Mouse (Mus musculus): Measurements from ENCODE around the gene Rccd1.

The Rccd1 gene

DNA sequence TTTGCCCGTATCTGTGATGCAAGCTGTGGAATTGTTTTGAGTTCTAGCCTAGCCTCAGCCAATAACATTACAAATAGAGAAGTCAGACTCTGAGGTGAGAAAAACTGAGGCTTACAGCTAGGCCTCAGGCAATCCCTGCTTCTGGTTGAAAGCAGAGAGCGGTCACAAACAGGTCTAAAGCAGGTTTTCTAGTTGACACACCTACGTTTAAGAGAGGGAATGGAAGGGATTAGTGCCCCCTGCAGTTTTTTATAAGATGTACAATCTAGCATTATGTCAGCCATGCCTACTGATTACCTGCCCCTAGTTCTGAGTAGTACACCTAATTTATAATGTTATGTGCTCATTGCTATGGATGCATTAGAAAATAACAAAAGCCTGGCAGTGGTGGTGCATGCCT lies 16.5 kb downstream of the Rccd1 start:
- intact Hi-C loops (cut with DNase I): no loop called here

DNA sequence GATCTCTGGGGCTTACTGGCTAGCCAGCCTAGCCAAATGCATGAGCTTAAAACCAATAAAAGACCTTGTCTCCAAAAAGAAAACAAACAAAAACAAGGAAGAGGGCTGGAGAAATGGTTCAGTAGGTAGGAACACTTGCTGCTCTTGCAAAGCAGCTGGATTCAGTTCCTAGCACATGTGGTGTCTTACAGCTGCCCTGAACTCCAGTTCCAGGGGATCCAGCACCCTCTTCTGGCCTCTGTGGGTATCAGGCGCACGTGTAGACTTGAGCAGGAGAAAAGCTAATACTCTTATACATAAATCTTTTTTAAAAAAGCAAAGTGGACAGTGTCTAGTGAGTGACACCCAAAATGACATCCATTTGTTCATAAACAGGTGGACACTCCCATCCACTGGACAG lies 22.7 kb downstream of the Rccd1 start:
- intact Hi-C loops (cut with DNase I): no loop called here

DNA sequence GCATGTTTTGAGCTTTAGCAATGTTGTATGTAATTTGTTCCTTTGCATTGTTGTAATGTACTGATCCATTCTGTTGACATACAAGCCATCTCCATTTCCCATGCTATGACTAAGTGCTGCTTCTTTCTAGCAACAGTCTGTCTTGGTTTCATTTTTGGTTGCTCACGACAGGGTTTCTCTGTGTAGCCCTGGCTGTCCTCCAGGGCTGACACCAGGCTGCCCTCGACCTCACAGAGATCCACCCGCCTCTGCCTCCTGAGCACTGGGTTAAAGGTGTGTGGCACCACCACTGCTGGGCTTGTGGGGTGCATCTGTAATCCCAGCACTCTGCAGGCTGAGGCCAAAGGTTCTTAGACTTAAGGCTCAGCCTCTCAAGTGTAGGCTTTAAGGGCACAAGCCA lies 24.7 kb downstream of the Rccd1 start:
- intact Hi-C loops (cut with DNase I): no loop called here

DNA sequence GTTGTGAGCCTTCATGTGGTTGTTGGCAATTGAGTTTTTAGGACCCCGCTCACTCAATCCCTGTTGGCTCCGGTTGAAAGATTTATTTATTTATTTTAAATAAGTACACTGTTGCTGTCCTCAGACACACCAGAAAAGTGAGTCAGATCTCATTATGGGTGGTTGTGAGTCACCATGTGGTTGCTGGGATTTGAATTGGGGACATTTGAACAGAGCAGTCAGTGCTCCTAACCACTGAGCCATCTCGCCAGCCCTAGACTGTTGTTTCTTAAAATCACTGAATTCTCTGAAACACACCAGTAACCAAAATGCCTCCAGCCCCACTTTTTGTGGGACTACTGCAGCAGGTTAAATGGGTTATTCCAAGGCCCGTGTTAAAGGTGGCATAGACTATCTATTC lies 25.5 kb downstream of the Rccd1 start:
- intact Hi-C loops (cut with DNase I): no loop called here

DNA sequence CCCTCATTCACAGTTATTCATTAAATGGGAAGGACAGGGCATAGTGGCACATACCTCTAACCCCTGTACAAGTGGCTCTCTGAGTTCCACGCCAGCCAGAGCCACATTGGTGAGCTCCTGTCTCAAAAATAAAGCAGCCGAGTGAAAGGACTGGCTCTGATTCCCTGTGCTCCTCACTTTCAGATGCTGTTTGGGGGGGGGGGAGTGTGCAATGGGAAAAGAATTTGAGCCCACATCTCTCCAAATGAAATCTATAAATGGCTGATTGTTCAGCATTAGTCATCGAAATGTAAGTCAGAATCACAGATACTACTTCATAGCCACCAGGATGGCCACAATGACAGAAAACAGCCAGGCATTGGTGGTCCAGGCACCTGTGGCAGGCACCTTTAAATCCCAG lies 27.2 kb downstream of the Rccd1 start:
- intact Hi-C loops (cut with DNase I): no loop called here

DNA sequence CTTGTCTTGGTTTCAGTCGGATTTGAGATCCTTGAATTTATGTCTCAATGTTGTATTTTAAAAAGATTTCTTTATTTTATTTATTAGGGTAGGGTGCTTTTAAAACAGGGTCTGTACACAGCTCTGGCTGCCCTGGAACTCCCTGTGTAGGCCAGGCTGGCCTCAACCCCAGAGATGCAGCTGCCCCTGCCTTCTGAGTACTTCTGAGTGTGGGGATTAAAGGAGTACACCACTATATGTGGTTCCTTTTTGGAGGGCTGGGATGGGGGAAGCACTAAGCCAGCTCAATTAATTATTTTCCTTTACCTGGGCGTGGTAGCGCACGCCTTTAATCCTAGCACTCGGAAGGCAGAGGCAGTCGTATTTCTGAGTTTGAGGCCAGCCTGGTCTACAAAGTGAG lies 27.8 kb downstream of the Rccd1 start:
- intact Hi-C loops (cut with DNase I): no loop called here

DNA sequence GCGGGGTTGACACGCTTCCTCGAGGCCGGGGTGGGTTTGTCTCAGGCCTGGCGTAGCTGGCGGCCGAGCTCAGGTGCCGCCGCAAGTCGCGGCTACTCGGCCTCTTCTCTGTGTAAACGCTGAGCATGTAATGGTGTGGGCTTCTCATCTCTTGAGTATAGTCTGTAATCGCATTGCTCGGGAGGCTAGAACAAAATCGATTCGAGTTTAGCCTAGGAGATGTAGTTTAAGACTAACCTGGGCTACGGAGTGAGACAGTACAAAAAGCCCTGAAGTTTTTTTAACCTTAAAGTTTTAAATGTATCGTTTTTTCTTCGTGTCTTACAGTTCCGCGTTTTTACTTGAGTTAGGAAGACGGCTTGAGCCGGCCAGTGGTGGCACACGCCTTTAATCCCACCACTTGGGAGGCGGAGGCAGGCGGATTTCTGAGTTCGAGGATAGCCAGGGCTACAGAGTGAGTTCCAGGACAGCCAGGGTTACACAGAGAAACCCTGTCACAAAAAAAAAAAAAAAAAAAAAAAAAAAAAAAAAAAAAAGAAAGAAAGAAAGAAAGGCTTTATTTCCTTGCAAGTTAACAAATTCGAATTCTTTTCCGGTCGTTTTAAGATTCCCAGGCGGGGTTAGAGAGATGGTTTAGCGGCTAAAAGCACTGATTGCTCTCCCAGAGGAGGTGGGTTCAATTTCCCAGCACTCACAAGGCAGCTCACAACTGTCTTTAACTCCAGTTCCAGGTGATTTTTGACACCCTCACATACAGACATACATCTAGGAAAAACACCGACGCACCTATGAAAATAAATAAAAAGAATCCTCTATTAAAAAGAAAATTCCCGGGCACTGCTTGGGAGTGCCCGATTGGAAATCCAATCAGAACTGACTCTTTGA lies 29.2 kb downstream of the Rccd1 start:
- intact Hi-C loops (cut with DNase I): no loop called here

DNA sequence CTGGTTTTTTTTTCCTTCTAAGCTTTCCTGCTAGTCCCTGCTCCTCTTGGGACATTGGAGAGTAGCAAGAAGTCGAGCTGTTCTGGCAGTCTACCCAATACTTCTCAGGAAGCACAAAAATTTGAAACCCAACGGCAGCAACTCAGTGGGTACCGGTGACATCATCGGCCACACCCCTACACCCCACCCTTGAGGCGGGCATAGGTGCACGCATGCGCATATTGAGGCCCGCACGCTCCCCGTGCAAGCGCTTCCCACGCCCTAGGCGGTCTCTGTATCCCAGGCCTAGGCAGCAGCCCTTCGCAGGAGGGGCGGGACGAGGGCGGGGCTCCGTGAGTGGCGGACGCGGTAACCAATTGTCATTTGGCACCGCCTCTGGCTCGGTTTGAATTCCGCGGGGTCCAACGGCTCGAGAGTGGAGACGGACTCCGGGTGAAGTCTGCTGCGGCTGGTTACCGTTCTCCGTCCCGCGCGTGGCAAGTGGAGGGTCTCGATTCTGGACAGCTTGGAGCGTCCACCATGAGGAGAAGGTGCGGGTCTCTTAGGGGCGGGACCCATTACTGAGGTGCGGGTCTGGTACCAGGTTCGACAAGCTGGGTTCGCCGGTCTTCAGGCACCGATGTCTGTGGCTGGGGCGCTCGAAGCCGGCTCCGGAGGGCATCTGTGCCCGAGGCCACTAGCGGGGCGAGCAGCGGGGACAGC lies 30.0 kb downstream of the Rccd1 start, which contains the start of gene Prc1:
TSS of gene Prc1 (plus strand) at position 389 of the 702 bp plus-strand sequence.
- intact Hi-C loops (cut with DNase I): no loop called here

DNA sequence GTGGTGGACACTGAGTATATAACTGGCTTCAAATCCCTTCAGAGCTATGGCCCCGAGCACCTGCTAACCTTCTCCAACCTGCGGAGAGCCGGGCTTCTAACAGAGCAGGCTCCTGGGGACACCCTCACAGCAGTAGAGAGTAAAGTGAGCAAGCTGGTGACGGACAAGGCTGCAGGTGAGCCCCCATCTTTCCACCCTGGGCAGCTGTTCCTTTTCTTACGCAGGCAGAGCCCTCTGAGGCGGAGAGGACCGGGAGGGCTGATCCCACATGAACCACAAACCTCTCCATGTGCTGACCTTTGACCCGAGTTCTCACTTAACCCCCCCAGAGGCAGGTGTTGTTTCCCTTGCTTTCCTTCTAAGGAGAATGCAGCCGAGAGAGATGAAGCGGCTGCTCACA lies 36.5 kb downstream of the Rccd1 start:
- intact Hi-C loops (cut with DNase I): no loop called here

DNA sequence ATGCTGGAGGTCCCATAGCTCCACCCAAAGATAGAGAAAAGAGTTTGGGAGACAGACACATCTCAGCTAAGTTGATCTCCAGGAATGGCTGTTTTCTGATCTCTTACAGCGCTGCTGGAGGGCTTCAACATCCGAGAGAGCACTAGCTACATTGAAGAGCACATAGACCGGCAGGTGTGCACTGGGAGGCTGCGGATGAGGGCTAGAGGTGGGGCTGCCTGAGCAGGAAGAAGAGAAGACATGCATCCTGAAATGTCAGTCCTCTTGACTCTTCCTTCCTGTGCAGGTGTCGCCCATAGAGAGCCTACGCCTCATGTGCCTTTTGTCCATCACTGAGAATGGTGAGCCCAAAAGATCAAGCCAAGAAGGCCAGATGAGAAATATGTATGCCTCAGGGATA lies 38.5 kb downstream of the Rccd1 start:
- intact Hi-C loops (cut with DNase I): no loop called here

DNA sequence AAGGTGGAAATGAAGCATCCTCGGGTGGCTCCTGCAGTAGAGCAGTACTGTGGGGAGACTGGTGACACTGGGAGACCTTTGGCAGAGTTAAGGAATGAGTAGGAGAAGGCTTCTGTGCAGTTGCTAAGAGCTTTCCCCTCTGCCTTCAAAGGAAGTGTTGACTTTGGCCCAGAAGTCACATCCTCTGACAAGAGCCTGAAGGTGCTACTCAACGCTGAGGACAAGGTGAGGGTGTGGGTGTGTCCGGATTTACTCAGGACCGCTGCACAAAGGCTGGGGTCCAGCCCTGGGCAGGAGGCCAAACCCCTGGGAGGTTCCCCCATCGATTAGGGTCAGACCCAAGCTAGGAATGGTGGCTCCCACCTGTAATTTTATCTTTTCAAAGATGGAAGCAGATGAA lies 39.9 kb downstream of the Rccd1 start:
- intact Hi-C loops (cut with DNase I): no loop called here

DNA sequence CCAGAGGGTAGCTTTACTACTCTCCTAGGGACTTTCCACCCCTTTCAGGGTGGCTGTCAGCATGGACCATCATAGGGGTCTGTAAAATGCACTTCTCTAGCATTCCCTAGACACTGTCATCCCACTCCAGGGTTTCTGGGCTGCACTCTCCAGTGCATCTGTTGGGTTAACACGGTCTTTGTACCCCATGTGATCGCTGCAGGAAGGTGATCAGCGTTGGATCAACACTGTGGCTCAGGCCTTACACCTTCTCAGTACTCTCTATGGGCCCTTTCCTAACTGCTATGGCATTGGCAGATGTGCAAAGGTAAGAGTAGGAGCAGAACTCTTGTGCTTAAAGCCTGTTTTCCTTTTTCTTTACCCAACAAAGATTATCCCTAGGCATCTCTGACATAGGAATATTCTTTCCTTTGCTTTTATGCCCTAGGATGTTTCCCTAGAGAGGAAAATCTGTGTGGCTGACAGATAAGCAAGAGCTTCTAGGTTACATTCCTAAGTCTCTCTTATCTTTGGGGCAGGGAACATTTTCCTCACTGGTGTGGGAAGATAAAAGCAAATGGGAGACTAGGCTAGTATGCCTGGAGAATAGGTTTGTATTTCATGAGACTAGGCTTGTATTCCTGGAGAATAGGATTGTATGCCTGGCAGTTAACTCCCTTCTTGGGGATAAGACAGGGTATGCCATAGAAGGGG lies 40.9 kb downstream of the Rccd1 start:
- intact Hi-C loops (cut with DNase I): no loop called here

DNA sequence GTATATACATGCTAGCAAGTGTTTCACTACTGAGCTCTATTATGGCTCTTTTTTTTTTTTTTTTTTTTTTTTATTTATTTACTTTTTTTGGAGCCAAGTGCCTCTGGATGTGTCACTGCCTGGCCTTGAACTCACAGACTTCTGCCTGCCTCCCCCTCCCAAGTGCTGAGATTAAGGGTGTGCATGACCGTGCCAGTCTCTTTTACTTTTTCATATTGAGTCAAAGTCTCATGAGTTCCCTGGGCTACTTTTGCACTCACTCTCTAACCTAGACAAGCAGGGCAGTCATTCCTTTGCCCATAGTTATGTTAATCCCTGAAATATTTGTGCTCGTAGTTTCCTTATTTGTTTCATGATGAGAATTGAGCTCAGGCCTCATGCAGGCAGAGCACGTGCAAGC lies 42.6 kb downstream of the Rccd1 start:
- intact Hi-C loops (cut with DNase I): no loop called here

DNA sequence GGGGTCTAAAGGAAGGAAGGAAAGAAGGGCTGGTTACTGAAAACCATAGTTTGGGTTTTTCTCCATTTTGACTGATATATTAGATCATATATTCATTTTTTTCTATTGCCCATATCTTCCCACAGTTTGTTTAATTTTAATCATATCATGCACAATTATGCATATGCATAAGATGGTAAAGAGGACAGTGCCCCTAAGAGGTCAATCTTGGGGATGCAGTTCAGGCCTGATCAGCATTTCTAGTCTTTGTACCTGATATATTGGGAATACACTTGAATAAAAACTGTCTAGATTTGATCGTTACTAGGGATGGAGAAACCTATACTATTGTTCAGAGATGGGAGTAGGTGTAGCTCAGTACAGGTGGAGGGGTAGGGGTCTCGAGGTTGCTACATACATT lies 43.3 kb downstream of the Rccd1 start:
- intact Hi-C loops (cut with DNase I): no loop called here

DNA sequence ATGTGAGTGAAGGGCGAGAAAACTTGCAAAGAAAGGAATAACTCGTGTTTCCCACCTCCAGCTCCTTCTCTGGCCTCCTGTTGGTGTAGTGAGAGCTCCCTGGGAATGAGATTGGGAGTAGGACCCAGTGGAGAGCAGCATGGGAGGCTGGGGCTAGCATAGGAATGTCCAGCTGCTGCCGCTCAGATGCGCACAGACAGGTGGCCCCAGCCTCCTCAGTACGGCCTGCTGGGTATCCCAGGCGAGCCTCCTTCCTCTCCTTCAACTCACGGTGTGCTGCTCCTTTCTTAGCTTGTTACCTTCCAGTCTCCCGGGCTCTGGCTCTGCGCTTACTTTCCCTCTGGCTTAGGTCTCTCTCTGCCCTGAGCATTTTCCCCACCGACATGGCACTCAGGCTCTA lies 44.2 kb downstream of the Rccd1 start:
- intact Hi-C loops (cut with DNase I): no loop called here

DNA sequence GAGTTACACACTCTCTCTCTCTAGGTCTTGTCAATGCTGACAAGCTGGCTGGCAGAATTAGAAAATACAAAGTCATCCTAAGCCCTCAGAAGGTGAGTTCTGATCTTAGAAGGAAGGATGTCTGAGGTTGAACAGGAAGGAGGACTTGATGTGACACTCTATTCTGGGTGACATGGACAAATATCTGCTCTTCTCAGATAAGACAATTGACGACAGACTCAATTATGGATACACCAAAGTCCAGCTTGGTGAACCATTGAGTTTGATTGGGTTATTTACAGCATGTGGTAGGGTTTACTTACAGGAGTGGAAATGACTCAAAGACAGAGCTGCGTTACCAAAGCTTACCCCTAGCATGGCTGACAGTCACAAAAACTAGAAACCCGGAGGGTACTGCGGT lies 47.9 kb downstream of the Rccd1 start:
- intact Hi-C loops (cut with DNase I): no loop called here

DNA sequence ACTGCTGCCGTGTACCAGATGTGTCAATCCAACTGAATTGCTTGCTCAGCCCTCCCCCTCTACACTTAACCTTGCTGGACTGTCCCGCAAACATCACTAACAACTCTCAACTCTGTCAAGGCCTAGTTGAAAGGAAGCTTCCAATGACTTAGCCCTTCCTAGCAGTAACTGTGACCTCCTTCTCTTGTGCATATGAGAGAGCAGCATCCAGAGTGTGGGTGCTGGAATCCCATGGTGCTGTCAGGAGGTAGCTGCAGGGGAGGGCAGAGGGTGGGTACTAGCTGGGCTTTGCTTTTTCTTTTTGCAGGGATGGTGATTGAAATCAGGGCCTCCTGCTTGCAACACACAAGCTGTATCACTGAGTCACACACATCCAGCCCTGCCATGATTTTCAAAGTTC lies 50.8 kb downstream of the Rccd1 start:
- intact Hi-C loops (cut with DNase I): no loop called here

DNA sequence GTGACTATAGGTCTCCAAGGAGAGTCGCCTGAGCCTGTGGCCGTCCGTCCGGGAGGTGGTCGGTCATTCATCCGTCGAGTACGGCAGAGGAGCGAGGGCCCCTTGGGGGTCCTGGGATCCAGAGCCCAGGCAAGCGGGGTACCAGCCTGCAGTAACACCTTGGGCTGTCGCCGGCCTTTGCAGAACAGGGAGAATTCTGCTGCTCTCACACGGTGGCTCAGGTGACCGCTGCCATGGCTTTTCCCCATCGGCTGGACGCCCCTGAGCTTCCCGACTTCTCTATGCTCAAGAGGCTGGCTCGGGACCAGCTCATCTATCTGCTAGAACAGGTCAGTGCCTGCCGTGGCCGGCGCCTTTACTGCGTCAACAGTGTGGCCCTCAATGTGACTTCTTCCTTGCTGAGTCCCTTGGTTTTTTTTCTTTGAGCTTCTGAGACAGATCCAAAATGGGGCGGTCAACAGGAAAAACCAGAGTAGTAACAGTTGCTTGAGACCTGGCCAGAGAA lies 54.5 kb downstream of the Rccd1 start:
- intact Hi-C loops (cut with DNase I): no loop called here

DNA sequence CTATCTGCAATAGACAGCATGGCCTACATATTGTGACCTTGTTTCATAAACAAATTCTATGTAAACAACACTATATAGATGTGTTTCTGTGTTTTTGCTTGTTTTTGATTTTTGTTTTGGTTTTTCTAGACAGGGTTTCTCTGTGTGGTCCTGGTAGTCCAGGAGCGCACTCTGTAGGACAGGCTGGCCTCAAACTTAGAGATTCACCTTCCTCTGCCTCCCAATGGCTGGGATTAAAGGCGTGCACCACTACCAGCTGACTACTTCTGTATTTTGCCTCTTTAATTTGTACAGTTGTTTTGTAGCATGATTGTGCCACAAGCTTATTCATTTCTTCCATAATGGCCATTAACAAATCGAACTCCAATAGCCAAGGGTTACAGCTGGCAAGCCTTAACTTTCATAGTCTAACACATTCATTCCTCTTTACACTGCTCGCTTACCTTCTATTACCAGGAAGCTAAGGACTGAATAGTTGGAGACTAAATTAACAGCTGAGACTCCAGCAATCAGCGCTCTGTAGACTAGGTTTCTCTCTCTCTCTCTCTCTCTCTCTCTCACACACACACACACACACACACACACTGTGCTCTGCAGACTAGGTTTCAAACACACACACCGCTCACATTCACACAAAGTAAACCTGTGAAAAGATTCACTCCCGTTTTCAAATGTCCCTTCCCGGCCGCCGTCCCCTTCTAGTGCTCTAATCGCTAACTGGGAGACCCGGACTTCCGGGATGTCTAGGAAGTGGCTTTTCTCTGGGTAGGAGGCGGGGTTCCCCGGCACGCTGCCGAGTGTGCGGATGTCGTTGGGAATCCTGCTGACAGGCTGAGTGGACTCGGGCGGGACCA lies 55.1 kb downstream of the Rccd1 start, which contains the start of gene Vps33b:
TSS of gene Vps33b (plus strand) at position 753 of the 854 bp plus-strand sequence.
- intact Hi-C loops (cut with DNase I): no loop called here

DNA sequence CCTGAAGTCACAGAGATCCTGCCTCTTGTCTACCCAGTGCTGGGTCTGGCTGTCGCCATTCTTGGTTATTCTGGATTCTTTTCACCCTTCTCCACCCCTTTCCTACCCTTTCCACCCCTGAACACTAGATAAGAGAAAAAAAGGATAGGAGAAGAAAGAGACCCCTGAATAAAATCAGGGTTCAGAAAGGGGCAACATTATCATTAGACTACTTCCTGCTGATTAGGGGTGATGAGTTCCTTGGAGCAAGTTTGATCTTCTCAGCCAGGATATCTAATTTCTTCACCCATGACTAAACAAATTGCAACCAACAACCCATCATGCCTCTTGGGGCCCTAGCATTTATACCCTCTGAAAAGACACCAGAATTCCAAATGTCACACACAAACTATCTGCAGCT lies 56.5 kb downstream of the Rccd1 start:
- intact Hi-C loops (cut with DNase I): no loop called here

DNA sequence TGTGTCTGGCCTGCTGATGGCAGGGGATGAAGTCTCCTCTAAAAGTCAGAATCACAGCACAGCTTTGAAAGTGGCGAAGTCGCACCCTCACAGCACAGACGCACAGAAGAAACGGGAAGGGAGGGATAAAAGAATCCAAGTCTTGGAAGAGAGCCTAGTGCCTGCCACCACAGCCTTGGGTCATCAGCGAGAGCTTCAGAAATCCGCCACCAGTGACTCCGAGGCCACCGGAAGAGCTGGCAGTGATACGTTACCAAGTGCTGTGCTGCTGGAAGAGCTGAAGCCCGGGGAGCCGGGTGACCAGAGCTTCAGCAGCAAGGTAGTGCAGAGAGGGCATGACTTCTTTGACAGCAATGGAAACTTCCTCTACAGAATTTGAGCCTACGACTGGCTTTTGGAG lies 59.6 kb downstream of the Rccd1 start:
- intact Hi-C loops (cut with DNase I): no loop called here

Data from adrenal gland (tissue).